In genomic region chr7:70352617-70353016, GRCm38 (mm10) we compare ENCODE assay signal across 9 mouse cellular contexts. TPM values are rescaled to one million over a fixed set of nuclear protein-coding genes. Genes with fewer than 3 reads are reported as not detected.
DNase-seq lines count a peak whose midpoint lies in the region; ATAC-seq and TF ChIP-seq lines count a peak whose summit lies in the region.
"Had no signal": no experiment of that assay in that cellular context is flagged by ENCODE, and none has a peak within 500 bp of the region (broad histone marks: within the 10 kb centered on the region; RNA-seq: fewer than 3 reads in every experiment).

No protein-coding gene starts in this region.

- peaks cover 2% of the 10 kb centered on the region; the same call in 1 of the 2 replicates for H3K4me1 ChIP-seq in lung, adult 2 months (ENCODE audit: control insufficient read depth, insufficient read depth, low read length)
- H3K4me1 ChIP-seq in forebrain, embryonic 14.5 days (ENCODE audit: control insufficient read depth, insufficient read depth, low read length): 0 out of 2 replicates have a peak, but pooled peaks cover 5% of the 10 kb centered on the region
- H3K4me1 ChIP-seq in limb, embryonic 13.5 days: peaks cover 66% of the 10 kb centered on the region
- H3K4me1 ChIP-seq in stomach, embryonic 14.5 days (ENCODE audit: control insufficient read depth, insufficient read depth, low read length): peaks cover 26% of the 10 kb centered on the region; the same call in 1 of the 2 replicates

- peaks cover 12% of the 10 kb centered on the region; the same call in 1 of the 2 replicates for H3K36me3 ChIP-seq in forebrain, embryonic 14.5 days (ENCODE audit: control insufficient read depth, insufficient read depth, low read length)
- H3K36me3 ChIP-seq in limb, embryonic 13.5 days: peaks cover 25% of the 10 kb centered on the region
- H3K36me3 ChIP-seq in stomach, embryonic 14.5 days (ENCODE audit: control insufficient read depth, insufficient read depth, low read length): peaks cover 22% of the 10 kb centered on the region

- H3K27ac ChIP-seq in forebrain, embryonic 14.5 days (ENCODE audit: low read depth, low read length): peak overlapping the region; percentile 96
- H3K27ac ChIP-seq in limb, embryonic 13.5 days: peak overlapping the region; percentile 97; the same call in 1 of the 2 replicates
- peak overlapping the region; percentile 98 for H3K27ac ChIP-seq in stomach, embryonic 14.5 days (ENCODE audit: low read length)

- H3K27me3 ChIP-seq in forebrain, embryonic 14.5 days (replicated peaks; ENCODE audit: control insufficient read depth, insufficient read depth, low read length): peaks cover 60% of the 10 kb centered on the region
- H3K27me3 ChIP-seq in limb, embryonic 13.5 days: peaks cover 21% of the 10 kb centered on the region
- no peaks in the 10 kb centered on the region for H3K27me3 ChIP-seq in stomach, embryonic 14.5 days (ENCODE audit: control insufficient read depth, insufficient read depth, low read length)
- H3K27me3 ChIP-seq: Patski had no signal

- 46% methylated on average over 3 of the region's 3 CpGs for WGBS in lung, adult 2 months
- 16% methylated on average over 3 of the region's 3 CpGs for WGBS in forebrain, embryonic 14.5 days
- 24% methylated on average over 3 of the region's 3 CpGs for WGBS in limb, embryonic 13.5 days
- 16% methylated on average over 3 of the region's 3 CpGs for WGBS in stomach, embryonic 14.5 days

- TF ChIP-seq CTCF in lung, adult 2 months (IDR thresholded peaks at IDR 0.05; ENCODE audit: insufficient read depth, low read length): no peak

- peak overlapping the region; percentile 16 for H3K4me3 ChIP-seq in lung, adult 2 months (replicated peaks; ENCODE audit: extremely low read depth, low read depth, low read length)
- peak overlapping the region; percentile 52 for H3K4me3 ChIP-seq in forebrain, embryonic 14.5 days (ENCODE audit: low read depth, low read length)
- H3K4me3 ChIP-seq in limb, embryonic 13.5 days: peak overlapping the region; percentile 65
- H3K4me3 ChIP-seq in stomach, embryonic 14.5 days (ENCODE audit: low read depth, low read length): peak overlapping the region; percentile 58

- TF ChIP-seq POLR2A in lung, adult 2 months (IDR thresholded peaks at IDR 0.05; ENCODE audit: borderline replicate concordance, extremely low read depth, low read depth, low read length): no peak

- no peak for DNase-seq in lung, adult 2 months
- DNase-seq in lung, postnatal 4 days: no peak
- no peak for DNase-seq in forebrain, embryonic 14.5 days (ENCODE audit: low spot score)
- DNase-seq in cerebellum, postnatal 10 days: no peak
- DNase-seq in thymus, adult 18-20 months: no peak
- DNase-seq in right cerebral cortex, postnatal 10 days (ENCODE audit: low spot score in 2 of 2): no peak

- peak overlapping the region; percentile 80 for H3K4me2 ChIP-seq in forebrain, embryonic 14.5 days (ENCODE audit: low read length)
- H3K4me2 ChIP-seq in limb, embryonic 13.5 days (replicated peaks): peak overlapping the region; percentile 73
- H3K4me2 ChIP-seq in stomach, embryonic 14.5 days (replicated peaks; ENCODE audit: low read depth, low read length): peak overlapping the region; percentile 78

- H3K9ac ChIP-seq in forebrain, embryonic 14.5 days (ENCODE audit: low read length): peak overlapping the region; percentile 86
- peak overlapping the region; percentile 88 for H3K9ac ChIP-seq in limb, embryonic 13.5 days
- H3K9ac ChIP-seq in stomach, embryonic 14.5 days (replicated peaks; ENCODE audit: low read depth, low read length): peak overlapping the region; percentile 86

- H3K9me3 ChIP-seq in forebrain, embryonic 14.5 days (replicated peaks; ENCODE audit: control insufficient read depth, low read length): no peaks in the 10 kb centered on the region
- no peaks in the 10 kb centered on the region for H3K9me3 ChIP-seq in limb, embryonic 13.5 days
- H3K9me3 ChIP-seq in stomach, embryonic 14.5 days (ENCODE audit: control insufficient read depth, low read depth, low read length): no peaks in the 10 kb centered on the region

- ATAC-seq in forebrain, embryonic 14.5 days: no peak
- no peak for ATAC-seq in limb, embryonic 13.5 days (ENCODE audit: low FRiP score, low read depth)
- ATAC-seq in stomach, embryonic 14.5 days (ENCODE audit: insufficient number of reproducible peaks, insufficient read depth, low FRiP score, low read depth): no peak
- ATAC-seq: Patski had no signal

RNA-seq across cellular contexts. Expression of gene Nr2f2, which starts 13.9 kb away (rescaled TPM):
- 231 and 263 TPM in 2 replicates for polyA plus RNA-seq in lung, adult 2 months (2012; rRNA removed)
- 73.7 and 82.5 TPM in 2 replicates for polyA plus RNA-seq in forebrain, embryonic 14.5 days (2014; fragmentation: Nextera tagmentation; extraction: Ambion mirVana)
- polyA plus RNA-seq in limb, embryonic 13.5 days (2015; fragmentation: Nextera tagmentation; extraction: Ambion mirVana): 62.3 and 65.9 TPM in 2 replicates
- 106 and 111 TPM in 2 replicates for polyA plus RNA-seq in stomach, embryonic 14.5 days (2014; fragmentation: Nextera tagmentation; extraction: Ambion mirVana)
